Mouse (Mus musculus) small intestine, adult 2 months (tissue): ENCODE data around the gene Ogfod2. TPM values are rescaled to one million over a fixed set of nuclear protein-coding genes. Genes with fewer than 3 reads are reported as not detected.

Source experiments
- H3K27ac ChIP-seq: fragments of 200-500 bp; 2 replicates; pipeline ENCODE4 v1.5.1; 2012; ENCODE audit warnings: low read depth, low read length, control low read depth, inconsistent platforms; ENCODE audit not compliant: insufficient read depth
- H3K27me3 ChIP-seq: fragments of 200-500 bp; 2 replicates; pipeline ENCODE4 v1.6.1; 2012; ENCODE audit warnings: mild to moderate bottlenecking, moderate library complexity, low read length, inconsistent platforms; ENCODE audit not compliant: control insufficient read depth, insufficient read depth
- H3K36me3 ChIP-seq: fragments of 200-500 bp; 2 replicates; pipeline ENCODE4 v1.6.1; 2012; ENCODE audit warnings: mild to moderate bottlenecking, low read length, control low read depth, inconsistent platforms; ENCODE audit not compliant: control insufficient read depth, insufficient read depth
- H3K4me1 ChIP-seq: fragments of 200-500 bp; 2 replicates; pipeline ENCODE4 v1.6.1; 2012; ENCODE audit warnings: low read length, inconsistent platforms, mixed read lengths; ENCODE audit not compliant: control insufficient read depth, insufficient read depth, insufficient read length
- H3K4me3 ChIP-seq: fragments of 200-500 bp; 2 replicates; pipeline ENCODE4 v1.5.1; 2012; ENCODE audit warnings: low read depth, mild to moderate bottlenecking, control low read depth, inconsistent platforms, low read length, moderate library complexity
- CTCF ChIP-seq: fragments of 200-500 bp; IDR thresholded peaks from 2 replicates; pipeline ENCODE4 v1.5.1; 2012; ENCODE audit warnings: low read depth, mild to moderate bottlenecking, control low read depth, inconsistent platforms, low read length, moderate library complexity, mixed read lengths; ENCODE audit not compliant: insufficient replicate concordance, insufficient read length; ENCODE audit errors: extremely low read depth
- POLR2A ChIP-seq: fragments of 200-500 bp; IDR thresholded peaks from 2 replicates; pipeline ENCODE4 v1.6.1; 2012; ENCODE audit warnings: low read depth, mild to moderate bottlenecking, control low read depth, inconsistent platforms, low read length, moderate library complexity
- WGBS: fragments of 180-500 bp; shearing (Covaris S2); methylation state at CpG from one replicate; pipeline ENCODE4 v1.1.7; 2018; 5-methylcytosine and 5-hydroxymethylcytosine counted together
- polyA plus RNA-seq: library from polyadenylated mRNA; depleted of rRNA; stranded (reverse); fragments of >200 nt; gene quantifications from 2 replicates; pipeline ENCODE4 v1.2.3, GENCODE M21; 2012

Gene Ogfod2
- polyA plus RNA-seq, 1 experiment: 48.7 TPM

- peak overlapping the region; percentile 44 for H3K27ac ChIP-seq
- 9% methylated on average over 19 of the region's 19 CpGs for WGBS
Measured at GRCm38 (mm10) chr5:124095077-124095581, 17.0 kb upstream of the Ogfod2 start.

GRCm38 (mm10) chr5:124095596-124096232 lies 16.4 kb upstream of the Ogfod2 start, which contains the start of gene Abcb9:
Abcb9 (minus strand) TSS chr5:124095798.
- peak within 1 kb of the TSS; percentile 44 for H3K27ac ChIP-seq
- H3K4me1 ChIP-seq: peaks cover 28% of the 10 kb centered on the region
- 2% methylated on average over 42 of the region's 42 CpGs for WGBS
- no peaks in the 10 kb centered on the region for H3K36me3 ChIP-seq
- no peak for TF ChIP-seq CTCF
- peak; percentile 77 for TF ChIP-seq POLR2A
- no peaks in the 10 kb centered on the region for H3K27me3 ChIP-seq
- peak within 1 kb of the TSS; percentile 83 for H3K4me3 ChIP-seq

More at GRCm38 (mm10) chr5:124095077-124095581, 17.0 kb upstream of the Ogfod2 start:
- Histone ChIP-seq H3K4me1 (peaks cover 30% of the 10 kb centered on the region), H3K36me3 (no peaks in the 10 kb centered on the region), H3K27me3 (no peaks in the 10 kb centered on the region), H3K4me3 (peak overlapping the region; percentile 83)
- no peak for TF ChIP-seq POLR2A
- no peak for TF ChIP-seq CTCF

- 0 out of 2 replicates have a peak, but pooled peaks cover 2% of the 10 kb centered on the region for H3K36me3 ChIP-seq
- TF ChIP-seq POLR2A: no peak
- no peak for TF ChIP-seq CTCF
- H3K4me1 ChIP-seq: peaks cover 7% of the 10 kb centered on the region
- no peak overlapping the region for H3K27ac ChIP-seq
- no peak overlapping the region for H3K4me3 ChIP-seq
- WGBS: 88% methylated on average over 2 of the region's 2 CpGs
- no peaks in the 10 kb centered on the region for H3K27me3 ChIP-seq
Measured at GRCm38 (mm10) chr5:124098923-124099322, 13.2 kb upstream of the Ogfod2 start.

GRCm38 (mm10) chr5:124100128-124101044 lies 11.7 kb upstream of the Ogfod2 start:
- Histone ChIP-seq H3K27me3 (no peaks in the 10 kb centered on the region), H3K36me3 (0 out of 2 replicates have a peak, but pooled peaks cover 5% of the 10 kb centered on the region), H3K4me3 (no peak overlapping the region), H3K4me1 (0 out of 2 replicates have a peak, but pooled peaks cover 2% of the 10 kb centered on the region), H3K27ac (no peak overlapping the region)
- TF ChIP-seq CTCF: no peak
- no peak for TF ChIP-seq POLR2A
- WGBS: 88% methylated on average over 11 of the region's 11 CpGs

- Histone ChIP-seq H3K4me1 (no peaks in the 10 kb centered on the region), H3K36me3 (0 out of 2 replicates have a peak, but pooled peaks cover 5% of the 10 kb centered on the region), H3K27me3 (no peaks in the 10 kb centered on the region), H3K27ac (no peak overlapping the region), H3K4me3 (no peak overlapping the region)
- TF ChIP-seq POLR2A: no peak
- TF ChIP-seq CTCF: no peak
- WGBS: 83% methylated on average over 6 of the region's 6 CpGs
Measured at GRCm38 (mm10) chr5:124102326-124102725, 9.8 kb upstream of the Ogfod2 start.

GRCm38 (mm10) chr5:124103020-124103419 lies 9.1 kb upstream of the Ogfod2 start:
- TF ChIP-seq CTCF: no peak
- no peak for TF ChIP-seq POLR2A
- H3K36me3 ChIP-seq: 0 out of 2 replicates have a peak, but pooled peaks cover 5% of the 10 kb centered on the region
- no peaks in the 10 kb centered on the region for H3K4me1 ChIP-seq
- no peak overlapping the region for H3K27ac ChIP-seq
- no peak overlapping the region for H3K4me3 ChIP-seq
- no peaks in the 10 kb centered on the region for H3K27me3 ChIP-seq
- WGBS: 83% methylated on average over 3 of the region's 3 CpGs
